Mouse (Mus musculus): ENCODE results near the gene Gm867. TPM values are rescaled to one million over a fixed set of nuclear protein-coding genes. Genes with fewer than 3 reads are reported as not detected.

The Gm867 gene
- polyA plus RNA-seq (2015; fragmentation: Illumina TruSeq; extraction: RNeasy Lipid Tissue Mini Kit (QIAGEN cat#74804); ENCODE audit: insufficient read depth, low read depth, low replicate concordance), result not detected

DNA sequence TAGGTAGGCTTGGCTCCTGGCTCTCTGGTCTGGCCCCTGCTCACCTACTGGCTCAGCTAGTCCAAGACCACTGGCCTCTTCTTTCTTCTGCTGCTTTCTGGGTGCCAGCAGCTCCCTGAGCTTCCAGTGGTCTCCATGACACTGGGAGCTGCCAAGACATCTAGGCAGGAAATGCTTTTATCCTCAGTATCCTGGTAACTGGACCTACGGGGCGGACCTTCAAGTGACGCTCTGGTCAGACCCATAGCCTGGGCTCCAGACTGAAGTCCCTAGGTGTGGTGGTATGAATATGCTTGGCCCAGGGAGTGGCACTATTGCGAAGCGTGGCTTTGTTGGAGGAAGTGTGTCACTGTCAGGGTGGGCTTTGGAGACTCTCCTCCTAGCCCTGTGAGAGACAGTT, at the start of gene Gm867:
TSS of gene Gm867 (minus strand) at position 153 of the 400 bp plus-strand sequence.

DNA sequence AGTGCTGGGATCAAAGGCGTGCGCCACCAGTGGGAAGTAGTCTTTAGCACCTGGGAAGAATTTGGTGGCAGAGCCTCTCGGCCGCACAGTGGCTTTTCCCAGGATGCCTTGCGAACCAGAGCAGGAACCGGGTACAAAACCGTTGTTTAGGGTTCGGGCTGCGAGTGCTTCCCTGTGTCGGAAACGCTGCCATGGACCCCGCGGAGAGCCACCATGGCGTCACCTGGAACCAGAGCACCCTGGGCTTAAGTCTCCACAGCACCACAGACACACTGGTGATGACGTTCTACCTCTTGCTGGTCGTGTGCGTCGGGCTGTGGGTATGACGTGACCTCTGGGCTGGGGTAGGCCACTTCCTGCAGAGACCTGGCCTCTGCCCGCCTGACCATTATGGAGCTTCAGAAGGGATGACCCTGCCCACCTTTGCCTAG, 13.9 kb upstream of the Gm867 start, which contains the start of gene Gm5134:
TSS of gene Gm5134 (plus strand) at position 134 of the 431 bp plus-strand sequence.

DNA sequence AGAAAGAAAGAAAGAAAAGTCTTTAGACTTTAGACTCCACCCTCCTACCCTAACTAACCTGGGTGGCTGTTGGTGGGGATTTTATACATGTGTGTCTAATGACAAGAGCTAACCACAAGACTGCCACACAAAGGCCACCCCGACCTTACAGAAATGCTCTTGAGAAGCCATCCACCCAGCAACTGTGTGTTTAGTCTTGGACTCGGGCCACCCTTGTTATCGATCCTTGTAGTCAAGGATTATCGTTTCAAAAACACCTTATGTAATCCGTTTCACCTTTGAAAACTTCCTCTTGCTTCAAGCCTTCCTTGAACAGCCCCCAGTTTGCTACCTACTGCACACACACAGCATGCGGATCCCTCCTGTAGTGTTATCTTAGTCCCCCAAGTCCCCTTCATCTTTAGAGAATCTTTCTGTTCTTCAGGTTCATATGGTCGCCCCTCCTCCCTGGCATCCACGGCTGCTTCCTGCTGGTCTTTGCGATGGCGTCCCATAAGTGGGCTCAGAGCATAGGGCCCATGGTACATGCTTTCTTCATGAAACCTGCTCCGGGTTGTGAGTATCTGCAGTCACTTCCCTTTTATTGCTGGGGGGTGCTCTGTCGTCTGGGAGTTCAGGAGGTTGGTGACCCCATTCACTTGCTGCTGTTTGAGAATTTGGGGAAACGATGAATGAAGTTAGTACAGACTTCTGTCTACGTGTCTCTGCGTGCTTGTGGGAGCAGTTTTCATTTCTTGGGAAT, 2.4 kb upstream of the Gm867 start, which contains the start of gene Vpreb3:
TSS of gene Vpreb3 (plus strand) at position 322 of the 742 bp plus-strand sequence.

DNA sequence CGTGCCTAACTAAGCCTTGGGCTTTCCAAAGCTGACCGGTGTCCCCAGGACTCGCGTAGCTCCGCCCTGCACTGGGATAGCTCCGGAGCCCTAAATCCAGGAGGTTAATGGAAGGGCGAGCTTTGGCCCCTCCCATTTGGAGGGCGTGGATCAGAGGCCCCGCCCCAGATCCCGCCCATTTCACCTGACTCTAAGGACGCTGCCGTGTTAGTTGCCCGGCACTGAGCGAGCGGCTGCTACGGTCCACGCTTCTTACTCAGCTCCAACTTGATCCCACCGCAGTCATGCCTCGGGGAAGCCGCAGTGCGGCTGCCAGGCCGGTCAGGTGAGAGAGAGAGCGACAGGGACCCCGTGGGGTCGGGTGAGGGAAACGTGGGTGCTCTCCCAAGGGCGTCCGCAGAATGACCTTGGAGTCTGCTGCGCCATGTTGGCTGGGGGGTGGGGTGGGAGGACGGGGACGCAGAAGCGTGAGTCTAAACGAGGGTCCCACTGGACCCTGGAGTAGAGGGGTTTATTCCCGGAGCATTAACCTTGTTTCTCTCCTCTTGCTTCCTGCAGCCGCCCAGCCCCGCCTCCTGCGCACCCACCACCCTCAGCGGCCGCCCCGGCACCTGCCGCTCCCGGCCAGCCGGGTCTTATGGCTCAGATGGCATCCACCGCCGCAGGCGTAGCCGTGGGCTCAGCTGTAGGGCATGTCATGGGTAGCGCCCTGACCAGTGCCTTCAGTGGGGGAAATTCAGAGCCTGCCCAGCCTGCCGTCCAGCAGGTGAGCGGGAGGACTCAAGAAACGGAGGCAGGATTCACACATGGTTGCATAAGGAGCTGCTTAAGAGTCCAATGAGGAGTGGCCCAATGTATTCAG, 4.6 kb downstream of the Gm867 start, which contains the start of gene Mmp11:
TSS of gene Mmp11 (minus strand) at position 817 of the 862 bp plus-strand sequence.

DNA sequence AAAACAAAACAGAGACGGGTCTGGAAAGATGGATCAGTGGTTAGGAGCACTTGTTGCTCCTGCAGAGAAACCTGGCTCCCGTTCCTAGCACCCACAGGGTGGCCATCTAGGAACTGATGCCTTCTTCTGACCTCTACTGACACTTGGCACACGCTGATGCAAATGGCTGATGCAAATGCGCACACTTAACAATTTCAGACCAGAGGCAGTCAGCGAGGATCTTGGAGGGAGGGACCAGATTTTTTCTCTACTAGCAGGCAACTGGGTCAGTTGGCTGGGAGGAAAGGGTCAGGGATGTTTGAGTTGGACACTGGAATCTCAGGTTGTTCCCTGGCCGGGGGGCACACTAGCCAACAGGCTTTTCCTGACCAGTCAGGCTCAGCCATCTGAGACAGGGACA, 7.6 kb downstream of the Gm867 start, which contains the start of gene Chchd10:
TSS of gene Chchd10 (plus strand) at position 240 of the 400 bp plus-strand sequence.

DNA sequence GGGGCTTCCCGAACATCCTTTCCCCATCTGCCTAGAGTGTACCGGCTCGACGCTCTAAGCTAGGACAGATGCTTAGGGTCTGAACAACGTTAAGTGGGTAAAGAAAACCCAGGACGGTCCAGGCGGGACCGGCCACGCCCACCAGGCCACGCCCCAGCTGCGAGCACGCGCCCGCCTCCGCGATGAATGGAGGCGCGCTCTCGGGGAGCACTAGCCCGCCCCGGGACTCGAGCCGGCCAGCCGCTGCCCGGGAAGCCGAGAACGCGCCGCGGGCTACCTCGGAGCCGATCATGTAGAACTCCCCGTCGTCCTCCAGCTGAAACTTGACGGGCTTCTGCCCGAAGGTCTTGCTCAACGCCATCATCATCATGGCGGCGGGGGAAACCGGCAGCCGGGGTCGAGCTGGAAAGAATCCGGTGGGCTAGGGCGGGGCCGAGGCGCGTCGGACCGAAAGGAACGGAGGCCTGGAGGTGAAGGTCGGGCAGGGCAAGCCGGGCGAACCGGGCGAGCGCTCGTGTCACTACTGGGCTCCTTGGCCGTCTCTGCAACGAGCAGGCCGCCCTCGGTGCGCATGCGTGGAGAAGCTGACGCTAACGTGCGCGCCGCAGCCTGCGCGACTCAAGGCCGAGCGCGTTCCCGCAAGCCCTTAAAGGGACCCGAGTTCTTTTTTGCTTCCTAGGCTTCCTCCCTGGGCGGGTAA, 19.3 kb downstream of the Gm867 start, which contains the start of gene Smarcb1:
TSS of gene Smarcb1 (minus strand) at position 592 of the 700 bp plus-strand sequence.

GRCm38 (mm10) chr10:75893089-75893750, 47.3 kb downstream of the Gm867 start, which contains the start of gene Derl3:
TSS of gene Derl3 (plus strand) at chr10:75893413.

Other genes with a start within 250 kb of the Gm867 start
- 25.9 TPM for gene Cabin1, start 176.3 kb downstream of the Gm867 start, polyA plus RNA-seq (2015; fragmentation: Illumina TruSeq; extraction: RNeasy Lipid Tissue Mini Kit (QIAGEN cat#74804); ENCODE audit: insufficient read depth, low read depth, low replicate concordance)
- 16.3 TPM for gene Ddt, start 167.3 kb downstream of the Gm867 start, polyA plus RNA-seq (2015; fragmentation: Illumina TruSeq; extraction: RNeasy Lipid Tissue Mini Kit (QIAGEN cat#74804); ENCODE audit: insufficient read depth, low read depth, low replicate concordance)
- gene Gm20441, start 159.7 kb downstream of the Gm867 start, polyA plus RNA-seq (2015; fragmentation: Illumina TruSeq; extraction: RNeasy Lipid Tissue Mini Kit (QIAGEN cat#74804); ENCODE audit: insufficient read depth, low read depth, low replicate concordance), result not detected
- 13.3 TPM for gene Gstt3, start 159.3 kb downstream of the Gm867 start, polyA plus RNA-seq (2015; fragmentation: Illumina TruSeq; extraction: RNeasy Lipid Tissue Mini Kit (QIAGEN cat#74804); ENCODE audit: insufficient read depth, low read depth, low replicate concordance)
- 30.6 TPM for gene Gstt1, start 142.1 kb downstream of the Gm867 start, polyA plus RNA-seq (2015; fragmentation: Illumina TruSeq; extraction: RNeasy Lipid Tissue Mini Kit (QIAGEN cat#74804); ENCODE audit: insufficient read depth, low read depth, low replicate concordance)
- gene Gstt4, start 118.1 kb downstream of the Gm867 start, polyA plus RNA-seq (2015; fragmentation: Illumina TruSeq; extraction: RNeasy Lipid Tissue Mini Kit (QIAGEN cat#74804); ENCODE audit: insufficient read depth, low read depth, low replicate concordance), result not detected
- gene Gstt2, start 103.2 kb downstream of the Gm867 start, polyA plus RNA-seq (2015; fragmentation: Illumina TruSeq; extraction: RNeasy Lipid Tissue Mini Kit (QIAGEN cat#74804); ENCODE audit: insufficient read depth, low read depth, low replicate concordance), result 17.0 TPM
- 62.3 TPM for gene Mif, start 80.4 kb downstream of the Gm867 start, polyA plus RNA-seq (2015; fragmentation: Illumina TruSeq; extraction: RNeasy Lipid Tissue Mini Kit (QIAGEN cat#74804); ENCODE audit: insufficient read depth, low read depth, low replicate concordance)
- gene Derl3, start 47.3 kb downstream of the Gm867 start, polyA plus RNA-seq (2015; fragmentation: Illumina TruSeq; extraction: RNeasy Lipid Tissue Mini Kit (QIAGEN cat#74804); ENCODE audit: insufficient read depth, low read depth, low replicate concordance), result 253 TPM
- 11.9 TPM for gene Smarcb1, start 19.1 kb downstream of the Gm867 start, polyA plus RNA-seq (2015; fragmentation: Illumina TruSeq; extraction: RNeasy Lipid Tissue Mini Kit (QIAGEN cat#74804); ENCODE audit: insufficient read depth, low read depth, low replicate concordance)
- gene Chchd10, start 7.5 kb downstream of the Gm867 start, polyA plus RNA-seq (2015; fragmentation: Illumina TruSeq; extraction: RNeasy Lipid Tissue Mini Kit (QIAGEN cat#74804); ENCODE audit: insufficient read depth, low read depth, low replicate concordance), result 118 TPM
- 1.2 TPM for gene Mmp11, start 4.2 kb downstream of the Gm867 start, polyA plus RNA-seq (2015; fragmentation: Illumina TruSeq; extraction: RNeasy Lipid Tissue Mini Kit (QIAGEN cat#74804); ENCODE audit: insufficient read depth, low read depth, low replicate concordance)
- gene Vpreb3, start 2.4 kb upstream of the Gm867 start, polyA plus RNA-seq (2015; fragmentation: Illumina TruSeq; extraction: RNeasy Lipid Tissue Mini Kit (QIAGEN cat#74804); ENCODE audit: insufficient read depth, low read depth, low replicate concordance), result 3.9 TPM
- gene Gm5134, start 13.8 kb upstream of the Gm867 start, polyA plus RNA-seq (2015; fragmentation: Illumina TruSeq; extraction: RNeasy Lipid Tissue Mini Kit (QIAGEN cat#74804); ENCODE audit: insufficient read depth, low read depth, low replicate concordance), result not detected
- 2.3 TPM for gene Zfp280b, start 92.0 kb upstream of the Gm867 start, polyA plus RNA-seq (2015; fragmentation: Illumina TruSeq; extraction: RNeasy Lipid Tissue Mini Kit (QIAGEN cat#74804); ENCODE audit: insufficient read depth, low read depth, low replicate concordance)
- gene Slc5a4b, start 170.3 kb upstream of the Gm867 start, polyA plus RNA-seq (2015; fragmentation: Illumina TruSeq; extraction: RNeasy Lipid Tissue Mini Kit (QIAGEN cat#74804); ENCODE audit: insufficient read depth, low read depth, low replicate concordance), result not detected
- gene Slc5a4a, start 206.8 kb upstream of the Gm867 start, polyA plus RNA-seq (2015; fragmentation: Illumina TruSeq; extraction: RNeasy Lipid Tissue Mini Kit (QIAGEN cat#74804); ENCODE audit: insufficient read depth, low read depth, low replicate concordance), result not detected